Mouse (Mus musculus) liver, embryonic 15.5 days (tissue): ENCODE results near the gene Slc24a2. TPM values are rescaled to one million over a fixed set of nuclear protein-coding genes. Genes with fewer than 3 reads are reported as not detected.

Experiments
- ATAC-seq: fragments of 200-750 bp; cut with Nextera tagmentation; 2 replicates; pipeline ENCODE4 v1.8.0; 2017; ENCODE audit warnings: moderate number of reproducible peaks, mild to moderate bottlenecking, moderate library complexity; ENCODE audit not compliant: insufficient read depth
- H3K27ac ChIP-seq: fragments of 300-500 bp; sonication (generic); replicated peaks from 2 replicates; pipeline ENCODE4 v1.5.1; 2015; ENCODE audit warnings: mild to moderate bottlenecking, inconsistent platforms
- H3K27me3 ChIP-seq: fragments of 300-500 bp; sonication (generic); 2 replicates; pipeline ENCODE4 v1.6.1; 2015; ENCODE audit warnings: mild to moderate bottlenecking, inconsistent platforms
- H3K36me3 ChIP-seq: fragments of 300-500 bp; sonication (generic); replicated peaks from 2 replicates; pipeline ENCODE4 v1.6.1; 2015; ENCODE audit warnings: moderate library complexity, mild to moderate bottlenecking, inconsistent platforms
- H3K4me1 ChIP-seq: fragments of 300-500 bp; sonication (generic); replicated peaks from 2 replicates; pipeline ENCODE4 v1.6.1; 2015; ENCODE audit warnings: inconsistent platforms
- H3K4me2 ChIP-seq: fragments of 300-500 bp; sonication (generic); 2 replicates; pipeline ENCODE4 v1.6.1; 2015; ENCODE audit warnings: moderate library complexity, mild to moderate bottlenecking, inconsistent platforms
- H3K4me3 ChIP-seq: fragments of 300-500 bp; sonication (generic); replicated peaks from 2 replicates; pipeline ENCODE4 v1.5.1; 2015; ENCODE audit warnings: mild to moderate bottlenecking, inconsistent platforms
- H3K9ac ChIP-seq: fragments of 300-500 bp; sonication (generic); 2 replicates; pipeline ENCODE4 v1.6.1; 2015; ENCODE audit warnings: moderate library complexity, mild to moderate bottlenecking, inconsistent platforms
- H3K9me3 ChIP-seq: fragments of 300-500 bp; sonication (generic); replicated peaks from 2 replicates; pipeline ENCODE4 v1.6.1; 2016; ENCODE audit warnings: inconsistent platforms
- WGBS: fragments of 180-500 bp; shearing (Covaris S2); methylation state at CpG from one replicate; pipeline ENCODE4 v1.1.7; 2015; ENCODE audit warnings: mixed read lengths; ENCODE audit not compliant: insufficient replicate concordance; 5-methylcytosine and 5-hydroxymethylcytosine counted together
- polyA plus RNA-seq: library from polyadenylated mRNA; unstranded; fragments of >200 nt; fragmentation: Nextera tagmentation; extraction: Ambion mirVana; gene quantifications from 2 replicates; pipeline ENCODE4 v1.2.1, GENCODE M21; 2015

Slc24a2 gene
- polyA plus RNA-seq, 1 experiment from 2014 or later, result not detected

DNA sequence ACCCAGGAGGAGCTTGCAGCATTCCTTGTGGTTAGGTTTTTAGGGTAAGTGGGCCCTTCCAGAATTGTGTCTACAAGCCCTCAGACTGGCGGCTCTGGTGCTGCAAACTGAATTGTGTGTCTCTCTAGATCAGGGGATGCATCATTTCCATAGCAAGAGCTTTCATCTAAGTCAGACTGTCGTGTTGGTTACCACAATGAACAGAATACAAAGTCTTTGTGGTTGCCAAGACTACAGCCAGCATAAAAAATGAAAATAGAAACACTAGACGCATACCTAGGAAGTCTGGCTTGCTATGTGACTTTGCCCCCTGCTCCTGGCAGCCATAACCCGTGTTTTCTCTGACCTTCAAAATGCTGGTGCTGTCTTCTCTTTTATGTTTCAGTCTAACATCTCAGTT is 114.6 kb downstream of the Slc24a2 start:
- 31% methylated on average over 4 of the region's 4 CpGs for WGBS
- Histone ChIP-seq H3K36me3 (no peaks in the 10 kb centered on the region), H3K4me2 (no peak overlapping the region), H3K4me1 (no peaks in the 10 kb centered on the region), H3K9ac (no peak overlapping the region), H3K9me3 (no peaks in the 10 kb centered on the region), H3K27ac (no peak overlapping the region), H3K27me3 (no peaks in the 10 kb centered on the region), H3K4me3 (no peak overlapping the region)
- no peak for ATAC-seq

DNA sequence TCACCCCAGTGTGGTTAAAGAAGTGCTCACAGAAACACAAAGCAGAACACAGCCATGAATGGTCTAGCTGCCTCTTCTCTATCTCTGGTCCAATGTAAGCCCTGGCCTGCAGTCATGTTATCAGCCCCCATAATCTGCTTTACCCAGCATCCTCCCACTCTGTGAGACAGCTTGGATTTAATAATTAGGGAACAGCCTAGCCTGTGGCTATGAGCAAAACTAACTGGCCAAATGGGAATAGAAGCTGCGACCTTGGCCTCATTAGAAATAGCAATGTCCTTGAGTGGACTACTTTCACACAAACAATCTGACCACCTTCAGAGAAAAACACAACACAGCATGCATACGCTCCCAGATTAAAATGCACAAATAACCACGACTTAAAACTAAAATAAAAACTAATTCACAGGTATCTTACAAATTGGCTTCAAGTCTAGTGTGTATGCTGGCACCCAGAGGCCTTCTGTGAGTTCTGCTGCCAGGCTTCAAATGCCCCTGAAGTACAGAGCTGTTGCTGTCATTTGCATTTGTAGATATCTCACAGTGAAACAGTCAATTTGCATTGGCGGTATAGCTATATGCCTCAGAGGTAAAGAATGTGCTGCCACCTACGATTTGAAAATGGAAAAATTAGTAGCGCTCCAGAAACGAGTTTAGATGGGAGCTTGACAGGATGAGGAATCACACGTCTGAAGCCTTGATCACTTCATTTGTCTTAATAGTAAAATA is 120.8 kb downstream of the Slc24a2 start:
- Histone ChIP-seq H3K4me2 (no peak overlapping the region), H3K9ac (no peak overlapping the region), H3K27me3 (no peaks in the 10 kb centered on the region), H3K4me1 (no peaks in the 10 kb centered on the region), H3K9me3 (no peaks in the 10 kb centered on the region), H3K4me3 (no peak overlapping the region), H3K27ac (no peak overlapping the region), H3K36me3 (no peaks in the 10 kb centered on the region)
- no peak for ATAC-seq
- 66% methylated on average over 8 of the region's 8 CpGs for WGBS

GRCm38 (mm10) chr4:87100936-87101335 is 129.3 kb downstream of the Slc24a2 start:
- Histone ChIP-seq H3K36me3 (no peaks in the 10 kb centered on the region), H3K27me3 (no peaks in the 10 kb centered on the region), H3K27ac (no peak overlapping the region), H3K4me3 (no peak overlapping the region), H3K4me1 (no peaks in the 10 kb centered on the region), H3K9ac (no peak overlapping the region), H3K4me2 (no peak overlapping the region), H3K9me3 (no peaks in the 10 kb centered on the region)
- no peak for ATAC-seq
- 44% methylated on average over 5 of the region's 5 CpGs for WGBS

- WGBS, result 63% methylated on average over 5 of the region's 5 CpGs
- Histone ChIP-seq H3K27ac (no peak overlapping the region), H3K4me1 (no peaks in the 10 kb centered on the region), H3K4me2 (no peak overlapping the region), H3K36me3 (no peaks in the 10 kb centered on the region), H3K9me3 (no peaks in the 10 kb centered on the region), H3K9ac (no peak overlapping the region), H3K4me3 (no peak overlapping the region), H3K27me3 (no peaks in the 10 kb centered on the region)
- ATAC-seq, result no peak
These were observed 134.1 kb downstream of the Slc24a2 start for GRCm38 (mm10) chr4:87096186-87096585.

GRCm38 (mm10) chr4:87093612-87094011 is 136.7 kb downstream of the Slc24a2 start:
- Histone ChIP-seq H3K9me3 (no peaks in the 10 kb centered on the region), H3K4me3 (no peak overlapping the region), H3K4me2 (no peak overlapping the region), H3K36me3 (no peaks in the 10 kb centered on the region), H3K27ac (no peak overlapping the region), H3K9ac (no peak overlapping the region), H3K27me3 (no peaks in the 10 kb centered on the region), H3K4me1 (no peaks in the 10 kb centered on the region)
- 66% methylated on average over 3 of the region's 3 CpGs for WGBS
- no peak for ATAC-seq

DNA sequence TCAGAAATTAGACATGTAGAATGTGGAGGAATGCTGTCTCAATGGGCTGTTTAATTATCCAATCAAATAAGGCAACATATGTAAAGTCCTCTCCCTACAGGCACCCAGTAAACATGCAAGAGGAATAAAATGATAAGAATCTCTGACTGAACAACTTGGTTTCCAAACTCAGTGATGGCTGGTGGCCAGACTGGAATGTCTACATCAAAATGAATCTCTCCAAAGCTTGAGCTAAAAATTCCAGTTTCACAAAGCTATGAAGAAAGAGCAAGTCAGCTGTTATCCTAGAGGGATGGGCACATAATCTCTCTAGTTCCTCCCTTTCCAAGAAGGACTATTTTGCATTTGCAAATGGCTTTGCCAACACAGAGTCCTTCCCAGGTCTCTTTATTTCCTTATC is 139.4 kb downstream of the Slc24a2 start:
- no peak for ATAC-seq
- Histone ChIP-seq H3K36me3 (no peaks in the 10 kb centered on the region), H3K27me3 (no peaks in the 10 kb centered on the region), H3K27ac (no peak overlapping the region), H3K9me3 (no peaks in the 10 kb centered on the region), H3K4me1 (no peaks in the 10 kb centered on the region), H3K4me2 (no peak overlapping the region), H3K4me3 (no peak overlapping the region), H3K9ac (no peak overlapping the region)

DNA sequence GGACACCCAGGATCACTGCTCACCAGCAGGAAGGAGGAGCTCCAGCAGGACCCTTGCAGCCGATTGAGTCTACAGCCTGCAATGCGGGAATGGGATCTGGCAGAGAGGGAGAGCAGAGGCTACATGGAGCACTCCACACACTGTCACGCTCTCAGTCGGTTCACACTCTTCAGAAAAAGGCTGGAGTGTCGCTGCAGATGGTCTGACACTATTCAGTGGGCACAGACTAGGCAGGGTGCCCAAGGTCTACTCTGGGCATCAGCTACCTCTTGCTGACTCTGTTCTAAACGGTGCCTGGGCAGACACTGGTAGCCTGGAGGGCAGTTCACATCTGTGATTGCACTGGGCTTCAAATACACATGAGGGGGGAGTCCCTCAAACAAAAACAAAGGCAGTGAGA is 141.6 kb downstream of the Slc24a2 start:
- no peak for ATAC-seq
- WGBS, result 58% methylated on average over 6 of the region's 6 CpGs
- no peaks in the 10 kb centered on the region for H3K36me3 ChIP-seq
- no peak overlapping the region for H3K9ac ChIP-seq
- H3K4me3 ChIP-seq, result no peak overlapping the region
- H3K4me1 ChIP-seq, result no peaks in the 10 kb centered on the region
- H3K27ac ChIP-seq, result no peak overlapping the region
- no peak overlapping the region for H3K4me2 ChIP-seq
- no peaks in the 10 kb centered on the region for H3K9me3 ChIP-seq
- H3K27me3 ChIP-seq, result no peaks in the 10 kb centered on the region

DNA sequence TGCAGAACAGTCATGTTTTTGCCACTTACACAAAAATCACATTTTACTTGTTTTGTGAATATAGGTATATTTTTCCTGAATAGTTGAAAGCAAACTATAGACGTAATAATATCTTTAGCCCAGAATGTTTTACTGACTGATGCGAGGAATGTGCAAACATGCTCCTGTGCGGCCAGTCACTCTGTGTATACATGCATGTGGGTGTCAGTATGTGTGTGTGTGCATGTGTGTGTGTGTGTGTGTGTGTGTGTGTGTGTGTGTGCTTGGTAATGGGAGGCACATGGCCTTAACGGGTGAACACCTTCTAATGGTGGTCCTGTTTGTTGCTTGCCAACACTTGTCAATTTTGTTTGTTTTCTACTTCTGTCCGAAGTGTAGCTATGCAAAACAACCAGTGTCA is 142.7 kb downstream of the Slc24a2 start:
- H3K9me3 ChIP-seq, result no peaks in the 10 kb centered on the region
- no peak overlapping the region for H3K4me2 ChIP-seq
- H3K36me3 ChIP-seq, result no peaks in the 10 kb centered on the region
- no peaks in the 10 kb centered on the region for H3K4me1 ChIP-seq
- H3K27ac ChIP-seq, result no peak overlapping the region
- H3K4me3 ChIP-seq, result no peak overlapping the region
- no peak for ATAC-seq
- H3K9ac ChIP-seq, result no peak overlapping the region
- WGBS, result 68% methylated on average over 5 of the region's 5 CpGs
- H3K27me3 ChIP-seq, result no peaks in the 10 kb centered on the region

GRCm38 (mm10) chr4:87086933-87087577 is 143.2 kb downstream of the Slc24a2 start:
- H3K27me3 ChIP-seq, result no peaks in the 10 kb centered on the region
- no peaks in the 10 kb centered on the region for H3K36me3 ChIP-seq
- no peaks in the 10 kb centered on the region for H3K4me1 ChIP-seq
- no peak overlapping the region for H3K4me2 ChIP-seq
- no peak overlapping the region for H3K9ac ChIP-seq
- no peak overlapping the region for H3K4me3 ChIP-seq
- no peak overlapping the region for H3K27ac ChIP-seq
- H3K9me3 ChIP-seq, result no peaks in the 10 kb centered on the region
- no peak for ATAC-seq
- WGBS, result 66% methylated on average over 11 of the region's 11 CpGs

- Histone ChIP-seq H3K9ac (no peak overlapping the region), H3K27ac (no peak overlapping the region), H3K4me3 (no peak overlapping the region), H3K27me3 (no peaks in the 10 kb centered on the region), H3K9me3 (no peaks in the 10 kb centered on the region), H3K4me1 (no peaks in the 10 kb centered on the region), H3K4me2 (no peak overlapping the region), H3K36me3 (no peaks in the 10 kb centered on the region)
- WGBS, result 52% methylated on average over 6 of the region's 6 CpGs
- no peak for ATAC-seq
These were observed 149.0 kb downstream of the Slc24a2 start for GRCm38 (mm10) chr4:87081321-87081720.

- Histone ChIP-seq H3K9ac (no peak overlapping the region), H3K27ac (no peak overlapping the region), H3K9me3 (no peaks in the 10 kb centered on the region), H3K4me2 (no peak overlapping the region), H3K4me1 (no peaks in the 10 kb centered on the region), H3K36me3 (no peaks in the 10 kb centered on the region), H3K4me3 (no peak overlapping the region), H3K27me3 (no peaks in the 10 kb centered on the region)
- ATAC-seq, result no peak
- WGBS, result 55% methylated on average over 4 of the region's 4 CpGs
These were observed 151.0 kb downstream of the Slc24a2 start for GRCm38 (mm10) chr4:87079305-87079704.

GRCm38 (mm10) chr4:87078726-87079125 is 151.6 kb downstream of the Slc24a2 start:
- no peaks in the 10 kb centered on the region for H3K36me3 ChIP-seq
- H3K4me1 ChIP-seq, result no peaks in the 10 kb centered on the region
- no peak overlapping the region for H3K4me2 ChIP-seq
- no peak for ATAC-seq
- no peak overlapping the region for H3K27ac ChIP-seq
- no peak overlapping the region for H3K4me3 ChIP-seq
- 16% methylated on average over 2 of the region's 2 CpGs for WGBS
- no peaks in the 10 kb centered on the region for H3K27me3 ChIP-seq
- no peaks in the 10 kb centered on the region for H3K9me3 ChIP-seq
- no peak overlapping the region for H3K9ac ChIP-seq
